Mouse (Mus musculus): ENCODE results near the gene Tph2.

Tph2 gene

DNA sequence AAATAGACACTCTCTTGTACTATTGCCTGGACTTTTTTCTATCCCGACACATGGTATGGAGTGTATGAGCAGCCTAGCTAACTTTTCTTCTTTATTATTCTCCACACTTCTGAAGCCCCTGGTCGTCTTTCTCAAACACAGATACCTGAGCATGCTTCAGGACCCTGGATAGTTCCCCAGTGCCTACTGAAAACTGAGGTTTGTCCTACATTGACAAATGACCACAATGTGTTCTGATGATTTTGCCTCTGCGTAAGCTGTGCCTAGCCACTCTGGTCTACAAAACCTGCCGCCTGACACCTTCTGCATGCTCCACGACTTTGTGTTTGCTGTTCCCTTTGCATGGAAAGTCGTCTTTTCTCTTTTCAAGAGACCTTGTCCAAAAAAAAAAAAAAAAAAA is 41.2 kb downstream of the Tph2 start:
- no peak for DNase-seq (ENCODE audit: low read depth, low spot score)

DNA sequence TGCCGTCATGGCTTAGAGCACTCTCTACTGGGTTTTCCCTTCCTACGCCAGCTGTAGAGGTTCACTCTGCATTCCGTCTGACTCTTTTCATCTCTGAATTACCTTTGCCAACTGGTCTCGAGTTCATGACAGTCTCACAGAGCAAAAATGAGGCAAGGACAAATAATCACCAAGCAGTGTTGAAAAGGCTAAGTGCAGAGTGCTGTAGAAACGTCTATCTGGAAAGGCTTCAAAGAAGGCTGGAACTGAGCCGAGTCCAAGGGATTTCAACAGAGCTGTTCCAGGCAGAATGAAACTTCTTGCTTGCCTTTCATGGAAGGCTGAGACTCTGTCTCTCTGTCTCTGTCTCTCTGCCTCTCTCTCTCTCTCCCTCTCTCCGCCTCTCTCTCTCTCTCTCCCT is 47.8 kb downstream of the Tph2 start:
- DNase-seq (ENCODE audit: low read depth, low spot score): no peak

DNA sequence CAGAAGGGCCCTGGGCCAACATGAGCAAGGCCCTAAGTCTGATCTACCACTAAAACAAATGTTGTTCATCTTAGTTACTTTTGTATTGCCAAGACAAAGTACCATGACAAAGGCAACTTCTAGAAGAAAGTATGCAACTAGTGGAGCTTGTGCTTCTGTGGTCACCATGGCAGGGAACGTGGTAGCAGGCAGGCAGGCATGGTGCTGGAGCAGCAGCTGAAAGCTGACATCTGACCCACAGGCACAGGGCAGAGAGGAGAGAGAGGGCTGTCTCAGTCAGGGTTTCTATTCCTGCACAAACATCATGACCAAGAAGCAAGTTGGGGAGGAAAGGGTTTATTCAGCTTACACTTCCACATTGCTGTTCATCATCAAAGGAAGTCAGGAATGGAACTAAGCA is 56.9 kb downstream of the Tph2 start:
- no peak for DNase-seq (ENCODE audit: low read depth, low spot score)

DNA sequence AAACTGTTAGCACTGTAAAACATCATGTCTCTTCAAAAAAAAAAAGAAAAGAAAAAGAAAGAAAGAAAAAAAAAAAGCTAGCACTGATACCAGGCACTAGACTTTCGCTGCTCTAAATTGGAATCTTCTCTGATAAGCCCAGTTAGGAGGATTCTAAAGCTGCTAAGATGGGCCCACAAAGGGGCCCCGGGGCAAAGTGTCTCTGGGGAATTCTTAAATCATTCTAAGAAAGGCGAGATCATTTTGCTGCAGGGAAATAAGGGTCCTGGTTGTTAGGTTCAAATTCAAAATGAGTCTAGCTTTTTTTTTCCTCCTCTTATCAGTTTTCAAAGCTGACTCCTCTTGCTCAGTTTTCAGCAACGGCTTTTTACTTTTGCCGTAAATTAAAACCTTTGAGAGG is 59.3 kb downstream of the Tph2 start:
- DNase-seq (ENCODE audit: low read depth, low spot score): no peak

DNA sequence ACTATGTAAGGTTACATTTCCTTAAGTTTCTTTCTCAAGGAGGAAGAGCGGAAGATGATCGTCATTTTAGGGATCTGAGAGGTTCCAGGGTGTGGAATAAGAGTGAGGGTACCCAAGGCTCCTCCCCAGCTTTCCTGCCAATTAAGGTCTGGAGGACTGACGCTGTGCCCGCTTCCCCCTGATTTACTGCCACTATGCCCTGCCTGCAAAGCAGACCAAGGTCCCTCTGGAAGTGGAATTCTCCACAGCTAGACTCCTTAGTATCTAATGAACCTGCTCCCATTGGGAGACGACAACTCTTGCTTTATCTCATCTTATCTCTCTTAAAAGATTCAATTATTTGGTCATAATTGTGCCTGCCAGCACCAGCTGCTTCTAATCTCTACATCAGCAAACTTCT is 59.8 kb downstream of the Tph2 start:
- DNase-seq (ENCODE audit: low read depth, low spot score): no peak

DNA sequence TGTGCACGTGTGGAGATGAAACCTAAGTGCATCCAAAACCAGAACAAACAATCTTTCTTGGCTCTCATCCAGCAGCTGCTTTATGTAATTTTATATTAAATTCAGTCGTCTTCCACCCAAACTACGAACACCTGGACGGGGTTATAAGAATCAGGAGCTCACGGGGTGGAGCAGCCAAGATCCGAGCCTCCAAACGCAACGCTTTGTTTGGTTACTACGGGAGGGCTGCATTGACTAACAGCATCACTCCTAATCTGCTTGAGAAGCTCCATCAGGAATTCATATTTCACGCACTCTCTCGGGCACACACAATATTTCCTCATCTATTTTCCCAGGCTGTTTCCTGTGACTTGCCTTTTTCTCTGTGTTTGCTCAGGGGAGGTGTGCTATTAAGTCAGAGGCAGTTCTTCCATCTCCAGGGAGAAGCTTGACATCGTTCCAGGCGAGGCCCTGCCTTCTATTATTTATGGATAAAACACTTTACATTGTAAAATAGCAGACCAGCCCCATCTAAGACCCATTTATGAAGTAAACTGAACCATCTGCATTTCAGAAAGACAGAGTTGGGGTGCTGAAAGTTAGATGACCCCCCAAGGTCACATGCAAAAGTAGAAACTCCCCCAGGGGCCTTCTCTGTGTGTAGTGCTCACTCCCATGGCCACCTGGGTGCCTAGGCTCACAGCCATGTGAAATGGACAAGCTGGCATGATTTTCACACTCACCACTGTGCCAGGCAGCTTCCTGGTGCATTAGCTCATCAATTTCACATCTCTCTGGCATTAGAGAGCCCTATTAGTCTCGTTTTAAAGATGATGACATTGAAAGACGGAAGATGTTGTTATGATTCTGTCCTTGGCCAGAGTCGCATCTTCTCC is 76.9 kb downstream of the Tph2 start:
- DNase-seq (ENCODE audit: low read depth, low spot score): no peak

DNA sequence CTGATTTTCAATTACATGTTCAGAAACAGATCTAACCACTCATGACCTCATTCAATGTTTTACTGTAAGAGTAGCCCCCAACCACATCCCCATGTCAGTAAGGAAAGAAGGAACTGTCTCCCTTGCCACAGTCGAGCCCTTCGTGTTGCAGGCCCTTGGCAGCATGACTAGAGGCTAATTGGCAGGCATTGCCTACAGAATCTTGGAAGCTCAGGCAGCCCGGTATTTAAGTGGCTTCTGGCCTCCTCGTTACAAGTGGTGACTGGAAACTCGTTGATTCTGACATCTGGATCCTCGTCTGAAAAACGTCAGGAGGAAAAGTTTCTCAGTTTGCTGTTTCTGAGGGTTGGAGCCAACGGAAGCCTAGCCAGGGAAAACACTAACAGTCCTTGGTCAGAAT is 80.6 kb downstream of the Tph2 start:
- no peak for DNase-seq (ENCODE audit: low read depth, low spot score)

DNA sequence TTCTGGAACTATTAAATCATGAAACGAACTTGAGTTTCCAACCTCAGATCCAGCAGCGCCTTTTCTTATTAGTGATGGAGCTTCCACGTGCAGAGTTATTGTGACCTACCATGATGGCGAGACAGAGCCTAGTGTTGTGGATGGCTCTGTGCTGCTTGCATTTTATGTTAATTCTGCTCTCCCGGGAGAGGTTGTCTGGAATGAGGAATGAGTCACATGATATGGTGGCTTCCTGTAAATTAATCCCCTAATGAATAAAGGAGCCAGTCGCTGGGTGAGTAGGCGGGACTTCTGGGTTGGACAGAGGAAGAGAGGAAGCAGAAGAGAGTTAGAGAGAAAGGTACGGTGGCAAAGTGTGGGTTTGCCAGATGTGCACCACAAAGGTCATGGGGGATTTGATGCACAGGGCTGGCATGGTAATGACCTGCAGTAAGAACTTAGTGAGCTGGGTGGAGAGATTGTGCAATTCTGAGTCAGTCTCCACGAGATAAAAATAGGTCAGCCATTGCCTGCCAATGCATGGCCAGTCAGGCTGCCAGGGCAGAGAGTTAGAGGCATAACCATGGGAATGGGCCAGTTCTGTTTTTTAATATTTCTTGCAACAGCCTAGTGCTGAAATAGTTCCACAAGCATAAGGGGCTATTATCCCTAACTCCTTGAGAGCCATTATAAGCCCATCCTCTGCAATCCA is 84.8 kb downstream of the Tph2 start:
- DNase-seq (ENCODE audit: low read depth, low spot score): no peak

DNA sequence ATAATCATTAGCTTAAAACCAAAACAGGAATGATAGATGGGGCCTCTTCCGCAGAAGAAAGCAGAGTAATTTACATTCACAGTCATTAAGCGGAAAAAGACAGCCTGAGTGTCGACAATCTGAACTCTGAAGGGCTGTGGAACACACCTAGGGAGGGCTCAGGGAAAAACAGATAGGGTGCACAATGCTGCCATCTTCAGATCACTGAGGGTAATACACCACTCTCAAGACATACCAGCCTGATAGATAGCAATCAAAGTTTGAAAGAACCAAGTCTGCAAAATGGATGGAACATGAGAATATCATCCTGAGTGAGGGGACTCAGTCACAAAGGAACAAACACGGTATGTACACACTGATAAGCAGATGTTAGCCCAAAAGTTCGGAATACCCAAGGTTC is 87.7 kb downstream of the Tph2 start:
- DNase-seq (ENCODE audit: low read depth, low spot score): peak; percentile 44

DNA sequence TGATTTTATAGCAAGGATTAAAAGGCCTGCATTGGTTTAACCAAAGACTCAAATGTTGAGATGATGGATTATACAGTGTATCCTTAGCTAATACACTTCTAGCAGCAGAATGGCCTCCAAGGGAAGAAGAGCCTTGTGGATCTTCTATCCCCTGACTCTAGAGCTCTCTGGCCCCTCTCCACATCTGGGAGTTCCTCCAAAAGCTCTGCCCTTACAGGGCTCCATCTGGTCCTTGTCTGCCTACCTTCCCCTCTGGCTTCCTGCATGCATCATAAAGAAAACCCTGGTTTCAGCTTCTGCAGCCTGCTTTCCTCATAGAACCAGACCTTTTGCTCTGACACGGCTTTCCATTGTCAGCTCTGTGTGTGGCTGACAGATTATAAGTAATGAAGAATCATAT is 88.6 kb downstream of the Tph2 start:
- DNase-seq (ENCODE audit: low read depth, low spot score): no peak

DNA sequence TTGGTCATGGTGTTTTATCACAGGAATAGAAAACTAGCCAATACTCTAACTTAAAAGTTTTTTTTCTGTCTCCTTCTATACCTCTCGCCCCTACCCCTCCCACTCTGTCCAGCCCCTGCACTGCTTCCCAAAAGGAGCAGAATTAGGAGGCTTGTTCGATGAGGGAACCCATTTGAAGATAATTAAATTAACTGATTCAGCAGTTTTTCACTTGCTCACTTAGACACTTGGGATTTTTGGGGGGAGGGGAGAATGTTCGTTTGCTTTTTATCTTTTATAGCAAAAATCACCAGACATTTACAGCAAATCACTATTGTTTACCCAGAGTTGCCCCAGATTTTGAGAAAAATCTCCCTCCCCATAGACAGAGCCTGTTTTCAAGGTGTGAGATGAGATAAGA is 106.6 kb downstream of the Tph2 start:
- no peak for DNase-seq (ENCODE audit: low read depth, low spot score)

DNA sequence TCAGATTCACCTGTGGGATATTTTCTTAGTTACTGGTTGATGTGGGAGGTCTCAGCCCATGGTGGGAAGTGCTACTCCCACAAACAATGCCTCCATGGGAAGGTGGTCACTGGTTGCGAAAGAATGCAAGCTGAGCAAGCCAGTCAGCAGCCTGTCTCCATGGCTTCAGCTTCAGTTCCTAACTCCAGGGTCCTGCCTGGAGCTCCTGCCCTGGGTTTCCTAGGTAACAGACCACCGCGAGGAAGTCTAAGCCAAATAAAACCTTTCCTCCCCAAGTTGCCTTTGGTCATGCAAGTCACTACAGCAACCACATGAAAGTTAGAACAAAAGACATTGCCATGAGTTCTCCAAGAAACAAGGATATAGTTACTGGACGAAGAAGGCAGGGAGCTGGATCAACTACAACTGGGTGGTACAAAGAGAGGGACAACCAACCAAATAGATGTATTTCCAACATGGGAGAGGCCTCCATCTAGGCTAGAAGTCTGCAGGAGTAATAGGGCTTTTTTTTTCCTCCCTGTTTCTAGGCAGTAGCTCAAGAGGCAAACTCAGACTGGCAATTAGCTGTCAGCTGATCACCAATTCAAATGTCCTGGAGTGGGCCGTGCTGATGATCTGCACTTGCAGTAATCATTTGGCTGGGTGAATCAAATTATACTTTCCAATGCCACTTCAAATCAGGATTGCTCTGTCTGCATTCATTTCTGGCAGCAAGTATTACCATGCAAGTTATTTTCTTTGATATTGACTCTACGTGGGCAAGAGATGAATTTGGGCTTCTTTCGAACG is 115.5 kb downstream of the Tph2 start:
- no peak for DNase-seq (ENCODE audit: low read depth, low spot score)

DNA sequence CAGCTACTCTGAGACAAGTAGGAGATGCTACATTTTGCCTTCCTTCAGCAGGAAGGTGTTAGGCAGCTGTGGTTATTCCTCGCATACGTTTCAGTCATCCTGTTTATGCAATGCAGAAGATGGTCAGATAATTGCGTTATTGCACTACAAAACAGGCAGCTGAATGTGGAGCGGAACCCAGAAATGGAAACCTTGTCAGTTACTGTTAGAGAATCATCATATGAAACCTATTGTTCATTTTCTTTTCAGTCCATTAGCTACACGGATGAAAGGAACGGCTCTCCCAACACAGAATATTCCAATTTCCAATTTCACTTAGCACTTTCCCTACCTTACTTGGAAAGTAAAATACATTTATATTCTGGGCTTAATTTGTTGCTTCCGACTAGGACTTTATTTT is 120.9 kb downstream of the Tph2 start:
- DNase-seq (ENCODE audit: low read depth, low spot score): no peak

DNA sequence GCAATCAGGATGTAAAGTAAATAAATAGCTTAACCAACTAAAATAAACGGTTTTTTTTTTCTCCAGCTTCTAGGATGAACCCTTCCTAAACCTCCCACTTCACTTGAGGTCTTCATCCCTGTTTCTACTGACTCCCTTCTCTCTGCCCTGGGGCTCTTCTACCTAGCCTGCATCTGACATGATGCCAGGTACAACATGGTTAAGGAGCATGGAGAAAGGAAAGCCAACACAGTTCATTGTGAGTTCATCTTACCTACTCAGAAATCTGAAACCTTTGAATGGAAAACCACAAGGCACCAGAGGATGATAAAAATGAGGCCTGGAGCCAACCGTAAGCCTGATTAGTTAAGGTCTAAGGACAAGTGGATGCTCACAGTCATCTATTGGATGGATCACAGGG is 123.3 kb downstream of the Tph2 start:
- no peak for DNase-seq (ENCODE audit: low read depth, low spot score)

DNA sequence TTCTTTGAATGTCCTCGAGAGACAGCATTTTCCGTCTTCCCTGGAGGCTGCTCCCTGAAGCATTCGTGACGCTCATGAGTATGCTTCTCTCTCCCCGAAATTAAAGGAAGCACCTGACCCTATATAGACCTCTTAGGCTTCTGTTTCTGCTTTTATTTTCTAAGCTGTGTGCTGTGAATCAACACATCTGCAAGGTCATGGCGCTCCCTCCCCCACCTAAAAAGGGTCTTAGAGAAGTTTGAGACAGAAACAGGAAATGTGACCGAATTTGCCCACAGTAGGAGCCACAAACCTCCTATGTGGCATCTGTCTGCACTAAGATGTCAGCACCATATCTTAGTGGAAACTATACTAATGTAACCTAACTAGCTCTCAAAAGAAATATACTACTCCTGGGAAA is 124.1 kb downstream of the Tph2 start:
- DNase-seq (ENCODE audit: low read depth, low spot score): no peak

DNA sequence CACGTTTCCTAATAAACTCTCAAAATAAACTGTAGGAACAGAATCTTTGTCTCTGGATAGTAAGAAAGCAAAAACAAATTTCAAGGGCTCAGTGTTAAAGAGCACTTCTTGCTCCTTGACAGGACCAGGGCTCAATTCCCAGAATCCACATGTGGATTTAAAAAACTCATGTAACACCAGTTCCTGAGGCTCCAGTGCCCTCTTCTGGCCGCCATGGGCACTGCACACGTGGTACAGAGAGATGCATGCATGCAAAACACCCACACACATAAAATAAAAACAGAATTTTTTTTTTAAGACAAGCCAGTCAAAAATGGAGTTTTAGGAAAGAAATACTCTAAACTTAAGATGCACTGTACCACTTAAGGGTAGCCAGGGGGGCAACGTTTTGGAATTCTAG is 133.2 kb downstream of the Tph2 start:
- no peak for DNase-seq (ENCODE audit: low read depth, low spot score)

DNA sequence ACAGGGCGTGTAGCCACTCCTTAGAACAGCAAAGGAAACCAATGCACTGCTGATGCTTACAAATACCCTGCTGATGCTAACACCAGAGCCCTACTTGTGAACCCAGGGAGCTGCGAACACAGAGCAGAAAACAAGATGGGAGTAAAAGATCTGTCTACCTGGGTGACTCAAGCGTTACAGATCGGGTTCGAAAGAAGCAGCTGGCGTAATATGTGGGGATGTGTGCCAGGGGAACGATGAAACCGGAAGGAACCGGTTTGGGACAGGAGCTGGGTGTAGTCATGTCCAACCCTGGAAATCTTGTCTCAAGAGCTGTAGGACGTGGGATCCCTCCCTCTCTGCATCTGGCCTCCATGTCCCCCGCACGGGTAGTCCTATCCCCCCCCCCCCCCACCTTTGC is 134.1 kb downstream of the Tph2 start:
- no peak for DNase-seq (ENCODE audit: low read depth, low spot score)

DNA sequence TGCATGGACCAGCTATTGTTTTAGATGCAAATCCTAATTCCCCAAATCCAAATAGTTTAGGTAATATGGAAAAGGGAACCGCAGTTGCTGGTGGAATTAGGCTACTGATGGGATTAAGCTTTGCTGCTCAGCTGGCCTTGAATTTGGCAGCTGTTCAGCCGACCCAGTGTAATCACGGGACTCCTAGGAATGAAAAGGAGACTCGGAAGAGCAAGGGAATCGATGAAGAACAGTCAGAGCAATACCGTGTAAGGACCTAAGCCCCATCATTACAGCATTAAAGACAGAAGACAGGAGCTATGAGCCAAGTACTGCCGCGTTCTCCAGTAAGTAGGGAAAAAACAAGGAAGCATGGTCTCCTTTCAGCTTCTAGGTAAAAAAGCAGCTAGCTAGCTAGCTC is 134.6 kb downstream of the Tph2 start:
- peak; percentile 13 for DNase-seq (ENCODE audit: low read depth, low spot score)

DNA sequence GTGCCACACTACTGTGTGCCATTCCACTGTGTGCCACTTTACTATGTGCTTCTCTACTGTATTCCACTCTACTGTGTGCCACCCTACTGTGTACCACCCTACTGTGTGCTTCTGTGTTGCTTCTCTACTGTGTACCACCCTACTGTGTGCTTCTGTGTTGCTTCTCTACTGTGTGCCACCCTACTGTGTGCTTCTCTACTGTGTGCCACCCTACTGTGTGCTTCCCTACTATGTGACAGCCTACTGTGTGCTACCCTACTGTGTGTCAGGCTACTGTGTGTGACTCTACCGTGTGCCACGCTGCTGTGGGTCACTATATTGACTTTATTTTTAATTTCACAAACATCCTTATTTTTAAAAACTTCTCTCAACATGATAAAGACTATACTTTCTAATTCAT is 136.3 kb downstream of the Tph2 start:
- no peak for DNase-seq (ENCODE audit: low read depth, low spot score)

DNA sequence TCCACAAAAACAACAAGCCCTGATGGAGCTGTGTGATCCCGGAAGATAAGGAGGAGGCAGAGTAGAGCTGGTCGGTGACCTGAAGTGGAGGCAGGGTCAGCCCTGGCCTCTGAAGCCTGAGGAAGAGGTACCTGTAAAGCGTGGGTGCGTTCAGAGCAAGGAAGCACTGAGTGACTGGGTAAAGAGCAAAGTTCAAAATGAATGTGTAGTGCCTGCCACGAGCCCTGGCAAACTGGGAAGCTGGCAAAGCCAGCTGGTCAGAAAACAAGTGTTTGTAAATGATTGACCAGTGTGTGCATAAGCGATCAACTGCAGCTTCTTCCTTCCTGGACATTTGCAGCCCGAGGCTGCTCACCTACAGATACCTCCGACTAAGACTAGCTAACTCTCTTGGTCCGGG is 149.1 kb downstream of the Tph2 start:
- DNase-seq (ENCODE audit: low read depth, low spot score): no peak
